Mouse (Mus musculus) hindbrain, embryonic 16.5 days (tissue): ENCODE data around the gene G6pdx. TPM values are rescaled to one million over a fixed set of nuclear protein-coding genes. Genes with fewer than 3 reads are reported as not detected.

Experiments
- ATAC-seq: fragments of 200-750 bp; cut with Nextera tagmentation; 2 replicates; pipeline ENCODE4 v1.8.0; 2017; ENCODE audit warnings: moderate TSS enrichment, moderate library complexity
- H3K27ac ChIP-seq: fragments of 300-500 bp; sonication (generic); 2 replicates; pipeline ENCODE4 v1.5.1; 2014; ENCODE audit warnings: low read depth, mild to moderate bottlenecking, control low read depth, low read length, moderate library complexity
- H3K27me3 ChIP-seq: fragments of 300-500 bp; sonication (generic); replicated peaks from 2 replicates; pipeline ENCODE4 v1.6.1; 2014; ENCODE audit warnings: low read length; ENCODE audit not compliant: control insufficient read depth, insufficient read depth
- H3K36me3 ChIP-seq: fragments of 300-500 bp; sonication (generic); 2 replicates; pipeline ENCODE4 v1.6.1; 2014; ENCODE audit warnings: mild to moderate bottlenecking, low read length, moderate library complexity, mixed read lengths; ENCODE audit not compliant: control insufficient read depth, insufficient read depth
- H3K4me1 ChIP-seq: fragments of 300-500 bp; sonication (generic); 2 replicates; pipeline ENCODE4 v1.6.1; 2014; ENCODE audit warnings: low read depth, low read length; ENCODE audit not compliant: control insufficient read depth, insufficient read depth
- H3K4me2 ChIP-seq: fragments of 300-500 bp; sonication (generic); 2 replicates; pipeline ENCODE4 v1.6.1; 2014; ENCODE audit warnings: mild to moderate bottlenecking, low read length, control low read depth, moderate library complexity
- H3K4me3 ChIP-seq: fragments of 300-500 bp; sonication (generic); 2 replicates; pipeline ENCODE4 v1.5.1; 2014; ENCODE audit warnings: mild to moderate bottlenecking, low read length, control low read depth, moderate library complexity
- H3K9ac ChIP-seq: fragments of 300-500 bp; sonication (generic); 2 replicates; pipeline ENCODE4 v1.6.1; 2014; ENCODE audit warnings: low read depth, mild to moderate bottlenecking, control low read depth, low read length, moderate library complexity
- H3K9me3 ChIP-seq: fragments of 300-500 bp; sonication (generic); 2 replicates; pipeline ENCODE4 v1.6.1; 2014; ENCODE audit warnings: mild to moderate bottlenecking, low read length, moderate library complexity; ENCODE audit not compliant: control insufficient read depth
- WGBS: fragments of 180-500 bp; shearing (Covaris S2); extraction: QIAGEN DNeasy Blood & Tissue Kit; methylation state at CpG from one replicate; pipeline ENCODE4 v1.1.7; 2014; 5-methylcytosine and 5-hydroxymethylcytosine counted together
- polyA plus RNA-seq: library from polyadenylated mRNA; unstranded; fragments of >200 nt; fragmentation: Nextera tagmentation; extraction: Ambion mirVana; gene quantifications from 2 replicates; pipeline ENCODE4 v1.2.1, GENCODE M21; 2015

The G6pdx gene
- polyA plus RNA-seq, 1 experiment from 2014 or later = 46.0 TPM

- H3K4me3 ChIP-seq = no peak overlapping the region
- no peaks in the 10 kb centered on the region for H3K9me3 ChIP-seq
- ATAC-seq = peak; percentile 83
- no peak overlapping the region for H3K9ac ChIP-seq
- no peaks in the 10 kb centered on the region for H3K27me3 ChIP-seq
- H3K4me1 ChIP-seq = no peaks in the 10 kb centered on the region
- H3K27ac ChIP-seq = no peak overlapping the region
- no peak overlapping the region for H3K4me2 ChIP-seq
- no peaks in the 10 kb centered on the region for H3K36me3 ChIP-seq
Measured at GRCm38 (mm10) chrX:74413377-74413776, 15.6 kb downstream of the G6pdx start.

GRCm38 (mm10) chrX:74408340-74408739 lies 20.7 kb downstream of the G6pdx start:
- no peak overlapping the region for H3K9ac ChIP-seq
- H3K4me1 ChIP-seq = no peaks in the 10 kb centered on the region
- H3K36me3 ChIP-seq = no peaks in the 10 kb centered on the region
- no peak overlapping the region for H3K4me3 ChIP-seq
- 20% methylated on average over 2 of the region's 2 CpGs for WGBS
- H3K9me3 ChIP-seq = no peaks in the 10 kb centered on the region
- H3K27ac ChIP-seq = no peak overlapping the region
- ATAC-seq = no peak
- no peaks in the 10 kb centered on the region for H3K27me3 ChIP-seq
- no peak overlapping the region for H3K4me2 ChIP-seq

- Histone ChIP-seq H3K27ac (no peak overlapping the region), H3K27me3 (no peaks in the 10 kb centered on the region), H3K9ac (no peak overlapping the region), H3K4me2 (no peak overlapping the region), H3K4me1 (no peaks in the 10 kb centered on the region), H3K36me3 (no peaks in the 10 kb centered on the region), H3K9me3 (no peaks in the 10 kb centered on the region), H3K4me3 (no peak overlapping the region)
- 86% methylated on average over 3 of the region's 3 CpGs for WGBS
- ATAC-seq = no peak
Measured at GRCm38 (mm10) chrX:74400136-74400535, 28.9 kb downstream of the G6pdx start.

GRCm38 (mm10) chrX:74392535-74393443 lies 36.2 kb downstream of the G6pdx start, which contains the start of the genes Fam3a and Ikbkg:
Gene Fam3a, minus strand, starts transcription at chrX:74393272.
Gene Ikbkg, plus strand, starts transcription at chrX:74393290.
- H3K9me3 ChIP-seq = no peaks in the 10 kb centered on the region
- H3K27ac ChIP-seq = peak within 1 kb of the TSS; percentile 83
- H3K9ac ChIP-seq = peak within 1 kb of the TSS; percentile 72
- WGBS = 16% methylated on average over 30 of the region's 30 CpGs
- H3K4me3 ChIP-seq = peak within 1 kb of the TSS; percentile 55
- peak within 1 kb of the TSS; percentile 65 for H3K4me2 ChIP-seq
- H3K36me3 ChIP-seq = no peaks in the 10 kb centered on the region
- ATAC-seq = peak; percentile 100
- peaks cover 3% of the 10 kb centered on the region; the same call in 1 of the 2 replicates for H3K4me1 ChIP-seq
- no peaks in the 10 kb centered on the region for H3K27me3 ChIP-seq

- ATAC-seq = no peak
- no peaks in the 10 kb centered on the region; the same call in 1 of the 2 replicates for H3K36me3 ChIP-seq
- H3K27me3 ChIP-seq = no peaks in the 10 kb centered on the region
- H3K27ac ChIP-seq = no peak overlapping the region
- H3K4me2 ChIP-seq = no peak overlapping the region
- no peaks in the 10 kb centered on the region for H3K9me3 ChIP-seq
- no peak overlapping the region for H3K9ac ChIP-seq
- peaks cover 3% of the 10 kb centered on the region; the same call in 1 of the 2 replicates for H3K4me1 ChIP-seq
- no peak overlapping the region for H3K4me3 ChIP-seq
Measured at GRCm38 (mm10) chrX:74388153-74388552, 40.8 kb downstream of the G6pdx start.

GRCm38 (mm10) chrX:74384451-74384850 lies 44.5 kb downstream of the G6pdx start:
- 86% methylated on average over 2 of the region's 2 CpGs for WGBS
- Histone ChIP-seq H3K27ac (no peak overlapping the region), H3K4me3 (no peak overlapping the region), H3K4me2 (no peak overlapping the region), H3K36me3 (no peaks in the 10 kb centered on the region; the same call in 1 of the 2 replicates), H3K9ac (no peak overlapping the region), H3K4me1 (no peaks in the 10 kb centered on the region), H3K9me3 (no peaks in the 10 kb centered on the region), H3K27me3 (no peaks in the 10 kb centered on the region)
- no peak for ATAC-seq

GRCm38 (mm10) chrX:74372888-74373549 lies 56.0 kb downstream of the G6pdx start, which contains the start of the genes Ubl4a and Slc10a3:
Gene Ubl4a, minus strand, starts transcription at chrX:74373218.
Gene Slc10a3, minus strand, starts transcription at chrX:74373349.
- H3K4me2 ChIP-seq = peak within 1 kb of the TSS; percentile 59
- 21% methylated on average over 30 of the region's 32 CpGs for WGBS
- H3K4me3 ChIP-seq = peak within 1 kb of the TSS; percentile 46
- no peaks in the 10 kb centered on the region for H3K27me3 ChIP-seq
- peaks cover 2% of the 10 kb centered on the region; the same call in 1 of the 2 replicates for H3K36me3 ChIP-seq
- ATAC-seq = peak; percentile 92
- H3K9me3 ChIP-seq = no peaks in the 10 kb centered on the region
- H3K9ac ChIP-seq = peak within 1 kb of the TSS; percentile 58
- H3K27ac ChIP-seq = 0 out of 2 replicates have a peak within 1 kb of the TSS, but pooled peaks have one; percentile 5
- H3K4me1 ChIP-seq = no peaks in the 10 kb centered on the region; the same call in none of the 2 replicates

- ATAC-seq = peak; percentile 80
Measured at GRCm38 (mm10) chrX:74368209-74368909, 60.6 kb downstream of the G6pdx start.

More at GRCm38 (mm10) chrX:74368209-74368909, 60.6 kb downstream of the G6pdx start:
- no peaks in the 10 kb centered on the region for H3K27me3 ChIP-seq
- peak overlapping the region; percentile 81 for H3K9ac ChIP-seq
- H3K9me3 ChIP-seq = no peaks in the 10 kb centered on the region
- H3K4me3 ChIP-seq = peak overlapping the region; percentile 61
- H3K4me2 ChIP-seq = peak overlapping the region; percentile 70
- H3K36me3 ChIP-seq = peaks cover 2% of the 10 kb centered on the region; the same call in 1 of the 2 replicates
- H3K27ac ChIP-seq = peak overlapping the region; percentile 80
- peaks cover 8% of the 10 kb centered on the region for H3K4me1 ChIP-seq
- WGBS = 20% methylated on average over 44 of the region's 49 CpGs
